Mouse (Mus musculus) embryo, embryonic 10 days (tissue): Measurements from ENCODE around the gene Vmn1r208.
"Not testable (repeated sequence)": the region's sequence is repeated elsewhere in the genome, so short reads cannot be mapped to it uniquely, and the experiment has no call there.

Experiments
- DNase-seq: peaks from one replicate; pipeline ENCODE4 v3.0.0-alpha.2; 2015; ENCODE audit warnings: low spot score

The Vmn1r208 gene

DNA sequence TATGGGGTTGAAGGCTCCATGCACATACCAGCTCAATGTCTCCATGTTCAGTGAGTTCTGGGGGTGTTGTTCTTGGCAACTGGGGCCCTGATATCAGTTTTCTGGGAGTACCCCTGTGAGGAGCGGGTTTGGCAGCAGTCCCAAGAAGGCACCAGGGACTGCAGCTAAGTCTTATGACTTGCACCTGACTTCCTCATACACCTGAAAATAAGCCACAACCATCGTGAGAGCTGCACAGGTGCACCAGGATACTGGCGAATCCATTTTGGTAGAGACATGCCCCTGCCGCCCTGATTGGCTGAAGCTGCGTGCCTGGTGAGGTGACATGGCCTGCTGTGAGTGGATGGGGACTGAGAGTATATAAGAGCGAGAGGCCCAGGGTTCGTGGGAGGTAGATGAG lies at the start of gene Vmn1r208:
TSS of gene Vmn1r208 (minus strand) at position 101 of the 400 bp plus-strand sequence.
- not testable (repeated sequence) for DNase-seq

DNA sequence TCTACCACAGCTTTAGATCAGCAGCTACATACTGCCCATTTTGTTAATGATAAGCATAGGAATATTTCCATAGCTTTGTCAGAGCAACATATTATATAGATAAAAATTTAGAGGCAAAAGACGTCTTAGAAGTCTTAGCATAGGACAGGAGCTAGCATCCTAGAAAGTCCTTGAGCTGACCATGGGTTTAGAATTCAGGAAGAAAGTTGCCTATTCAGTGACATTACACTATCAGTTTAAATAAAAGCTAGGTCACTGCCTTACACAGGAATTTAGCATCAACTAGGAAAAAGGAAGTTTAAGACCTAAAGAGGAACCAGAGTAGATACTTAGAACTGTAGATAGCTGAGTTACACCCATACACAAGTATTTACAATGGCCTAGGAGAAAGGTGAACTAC lies 44.4 kb upstream of the Vmn1r208 start:
- not testable (repeated sequence) for DNase-seq

DNA sequence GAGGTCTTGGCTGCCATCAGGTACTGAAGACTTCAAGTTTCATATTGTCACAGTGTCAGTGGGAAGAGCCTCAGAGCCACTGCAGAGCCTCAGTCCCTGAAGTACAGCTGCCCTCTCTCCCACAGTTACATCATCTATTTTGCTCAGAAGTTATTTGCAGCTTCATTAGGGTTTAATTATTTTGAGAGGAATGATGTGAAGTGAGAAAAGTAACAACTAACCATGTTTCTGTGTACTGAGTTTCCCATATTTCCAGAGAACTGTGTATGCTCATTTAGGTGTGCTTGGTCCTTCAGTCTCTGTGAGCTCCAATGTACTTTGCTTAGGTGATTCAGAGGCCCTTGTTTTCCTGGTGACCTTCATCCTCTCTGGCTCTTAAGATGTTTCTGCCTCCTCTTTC lies 32.4 kb upstream of the Vmn1r208 start, which contains the start of gene Vmn1r209:
TSS of gene Vmn1r209 (minus strand) at position 101 of the 400 bp plus-strand sequence.
- DNase-seq = not testable (repeated sequence)

DNA sequence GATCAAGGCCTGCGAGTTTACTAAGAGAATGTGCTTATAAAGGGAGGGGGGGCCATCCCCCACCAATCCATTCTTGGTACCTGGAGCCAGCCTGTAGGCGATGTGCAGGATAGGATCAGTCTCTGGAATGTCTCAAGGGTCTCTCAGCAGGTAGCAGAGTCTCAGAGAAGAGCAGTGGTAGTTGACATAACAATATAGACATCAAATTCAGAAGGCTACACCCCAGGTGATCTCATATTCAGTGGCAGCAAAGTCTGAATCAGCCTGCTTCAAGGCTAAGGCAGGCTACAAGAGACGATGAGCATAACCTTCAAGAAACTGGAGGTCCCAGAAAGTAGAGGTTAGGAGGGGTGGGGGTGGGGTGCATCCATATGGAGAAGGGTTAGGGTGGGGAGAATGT lies 10.9 kb upstream of the Vmn1r208 start:
- not testable (repeated sequence) for DNase-seq

DNA sequence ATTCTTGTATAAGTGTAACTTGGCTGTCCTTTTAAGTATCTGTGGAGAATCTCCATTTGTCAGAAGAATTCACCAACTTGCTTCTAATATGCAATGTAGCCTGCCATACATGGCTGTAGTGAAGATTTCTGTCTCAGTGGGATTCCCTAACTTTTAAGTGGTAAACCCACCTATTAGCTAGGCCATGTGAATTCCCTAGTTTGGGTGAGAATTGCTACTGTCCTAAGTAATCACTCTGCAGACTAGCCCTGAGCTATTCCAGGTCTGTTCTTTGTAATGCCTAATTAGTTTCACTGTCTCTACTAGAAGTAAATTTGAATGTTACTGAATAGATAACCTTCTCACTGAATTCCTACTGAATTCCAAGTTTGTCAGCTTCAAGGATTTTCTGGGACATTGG lies 7.0 kb upstream of the Vmn1r208 start:
- not testable (repeated sequence) for DNase-seq

DNA sequence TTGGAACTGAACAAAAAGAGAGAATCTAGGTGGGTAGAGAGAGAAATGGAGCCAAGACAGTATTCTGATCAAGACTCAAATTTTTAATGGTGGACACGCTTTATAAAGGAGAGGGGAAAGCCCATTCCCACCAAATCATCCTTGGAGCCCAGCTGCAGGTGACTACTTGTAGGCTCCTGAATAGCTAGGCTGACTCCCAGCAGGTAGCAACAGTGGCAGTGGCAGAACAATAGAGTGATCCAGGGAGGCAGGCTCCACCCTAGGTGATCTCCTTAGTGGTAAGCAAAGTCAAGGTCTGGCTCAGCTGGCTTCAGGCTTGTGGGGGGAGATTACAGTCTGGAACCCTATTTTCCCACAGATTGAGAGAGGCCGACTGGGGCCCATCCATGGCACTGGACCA lies 5.6 kb downstream of the Vmn1r208 start:
- not testable (repeated sequence) for DNase-seq

DNA sequence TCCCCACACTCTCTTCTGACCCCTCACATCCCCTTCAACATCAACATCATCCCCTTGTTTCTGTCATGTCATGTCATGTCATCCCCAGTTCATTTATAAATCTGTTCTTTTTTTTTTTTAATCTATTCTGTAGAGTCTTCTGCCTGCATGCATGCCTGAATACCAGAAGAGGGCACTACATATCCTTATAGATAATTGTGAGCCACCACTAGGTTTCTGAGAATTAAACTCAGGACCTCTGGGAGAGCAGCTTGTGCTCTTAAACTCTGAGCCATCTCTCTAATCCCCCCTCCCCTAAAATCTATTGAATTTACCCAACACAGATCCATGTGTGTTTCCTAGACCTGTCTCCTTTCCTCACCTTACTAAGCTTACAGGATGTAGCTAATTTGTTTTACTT lies 29.7 kb downstream of the Vmn1r208 start:
- peak; percentile 7 for DNase-seq

DNA sequence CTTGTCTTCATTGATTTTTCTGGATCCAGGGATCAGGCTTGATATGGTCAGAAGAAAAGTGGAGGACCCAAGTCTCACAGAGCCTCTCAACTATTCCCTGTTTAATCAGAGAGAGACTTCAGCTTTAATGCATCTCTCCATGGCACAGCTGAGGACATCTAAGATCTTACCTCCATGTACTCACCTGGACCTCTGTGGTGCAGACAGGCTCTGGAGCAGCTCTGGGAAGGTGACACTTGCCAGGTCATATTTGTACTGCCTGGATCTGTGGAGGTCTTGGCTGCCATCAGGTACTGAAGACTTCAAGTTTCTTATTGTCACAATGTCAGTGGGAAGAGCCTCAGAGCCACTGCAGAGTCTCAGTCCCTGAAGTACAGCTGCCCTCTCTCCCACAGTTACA lies 47.7 kb downstream of the Vmn1r208 start, which contains the start of gene Vmn1r207-ps:
TSS of gene Vmn1r207-ps (minus strand) at position 101 of the 400 bp plus-strand sequence.
- not testable (repeated sequence) for DNase-seq
